Mouse (Mus musculus) bone marrow, adult 2 months (tissue): ENCODE data around the gene Clip2.

Experiments
- CTCF ChIP-seq: fragments of 200-500 bp; IDR thresholded peaks from 2 replicates; pipeline ENCODE4 v1.5.1; 2011; ENCODE audit warnings: low read length, control low read depth; ENCODE audit not compliant: control insufficient read depth, insufficient read depth
- POLR2A ChIP-seq: fragments of 200-500 bp; IDR thresholded peaks from 2 replicates; pipeline ENCODE4 v1.6.1; 2011; ENCODE audit warnings: low read depth, mild to moderate bottlenecking, control low read depth, low read length, borderline replicate concordance; ENCODE audit not compliant: control insufficient read depth

GRCm38 (mm10) chr5:134462316-134462715 is 89.9 kb downstream of the Clip2 start:
- TF ChIP-seq POLR2A = no peak
- no peak for TF ChIP-seq CTCF
